Mouse (Mus musculus): ENCODE results near the gene Ccdc85c.

DNA sequence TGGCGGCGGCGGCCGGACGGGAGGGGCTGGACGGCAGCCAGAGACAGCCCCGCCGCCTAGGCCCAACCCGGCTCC, 96.1 kb downstream of the Ccdc85c start, which contains the start of gene Setd3:
- no peak for TF ChIP-seq CTCF (IDR thresholded peaks at IDR 0.05; ENCODE audit: control insufficient read depth, insufficient read depth, insufficient read length)
- TF ChIP-seq MYOD1 (IDR thresholded peaks at IDR 0.05; ENCODE audit: control insufficient read depth, insufficient read length, low read depth), result no peak
- TF ChIP-seq MAX (IDR thresholded peaks at IDR 0.05), result no peak
- no peak for TF ChIP-seq CEBPB (IDR thresholded peaks at IDR 0.05; ENCODE audit: low read depth)
- TF ChIP-seq USF1 (IDR thresholded peaks at IDR 0.05; ENCODE audit: low read depth), result no peak
- TF ChIP-seq FOSL1 (IDR thresholded peaks at IDR 0.05; ENCODE audit: insufficient read depth, low read length, poor library complexity, severe bottlenecking), result no peak
